Mouse (Mus musculus): ENCODE results near the gene Snapc3. TPM values are rescaled to one million over a fixed set of nuclear protein-coding genes. Genes with fewer than 3 reads are reported as not detected.

The Snapc3 gene
- polyA plus RNA-seq, 1 experiment from 2014 or later: 28.0 TPM

DNA sequence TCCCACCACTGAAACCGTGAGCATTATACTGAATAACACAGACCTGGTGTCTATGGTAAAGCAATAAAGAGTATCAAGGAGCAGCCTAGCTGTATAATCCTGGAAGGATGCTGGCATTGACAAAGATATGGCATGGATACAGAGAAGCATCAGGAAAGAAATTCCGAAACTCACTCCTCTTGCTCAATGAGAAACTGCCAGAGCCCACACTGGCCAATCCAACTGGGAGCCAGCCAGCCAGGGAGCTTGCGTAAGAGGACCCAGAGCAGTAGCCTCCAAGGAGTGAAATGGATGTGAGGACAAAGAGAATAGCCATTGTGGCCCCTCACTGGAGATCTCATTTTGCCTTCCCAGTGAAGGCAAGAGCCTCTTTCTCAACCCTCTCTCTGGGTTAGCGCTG, 21.2 kb upstream of the Snapc3 start:
- ATAC-seq (replicated peaks; ENCODE audit: insufficient number of reproducible peaks, insufficient read depth, low FRiP score, low read depth): no peak
- H3K9ac ChIP-seq: no peak overlapping the region
- H3K9me3 ChIP-seq (replicated peaks): no peaks in the 10 kb centered on the region
- no peak overlapping the region for H3K27ac ChIP-seq
- no peak overlapping the region for H3K4me2 ChIP-seq
- WGBS: 85% methylated on average over 4 of the region's 4 CpGs
- H3K4me1 ChIP-seq (replicated peaks): no peaks in the 10 kb centered on the region
- H3K27me3 ChIP-seq: no peaks in the 10 kb centered on the region
- H3K36me3 ChIP-seq: no peaks in the 10 kb centered on the region
- H3K4me3 ChIP-seq: no peak overlapping the region

DNA sequence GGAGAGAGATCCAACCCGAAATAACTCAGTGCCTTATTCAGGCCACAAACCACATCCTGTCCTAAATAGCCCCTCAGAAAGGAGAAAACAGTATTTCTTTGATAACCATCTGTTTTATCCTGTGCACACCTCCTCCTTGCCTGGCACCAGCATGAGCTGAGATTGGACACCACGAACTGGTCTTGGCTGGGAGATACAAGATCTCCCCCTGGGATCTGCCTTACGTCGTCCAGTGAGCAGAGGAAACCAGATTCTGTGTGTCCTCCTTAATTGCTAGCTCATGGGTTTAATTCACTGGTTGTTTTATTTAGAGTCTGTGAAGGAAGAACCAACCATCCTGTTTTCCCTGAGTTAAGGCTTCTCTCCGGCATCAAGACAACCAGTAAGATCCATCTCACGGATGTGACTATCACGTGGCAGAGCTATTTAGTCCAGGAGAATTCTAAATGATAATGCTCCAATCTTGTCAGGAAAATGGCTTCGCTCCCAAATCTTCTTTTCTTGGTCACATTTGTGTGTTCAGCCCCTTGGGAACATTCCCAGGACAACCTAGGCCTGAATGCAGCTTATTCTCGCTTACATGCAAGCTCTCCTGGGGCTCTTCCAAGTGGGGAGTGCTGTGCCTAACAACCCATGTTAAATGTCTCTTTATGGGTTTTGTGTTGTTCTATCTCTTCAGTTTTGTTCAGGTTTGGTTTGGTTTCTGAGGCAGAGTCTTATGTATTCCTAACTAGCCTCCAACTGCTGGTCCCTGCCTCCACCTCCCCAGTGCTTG, 20.3 kb upstream of the Snapc3 start:
- no peak for ATAC-seq (replicated peaks; ENCODE audit: insufficient number of reproducible peaks, insufficient read depth, low FRiP score, low read depth)
- Histone ChIP-seq H3K36me3 (no peaks in the 10 kb centered on the region), H3K4me1 (replicated peaks) (no peaks in the 10 kb centered on the region), H3K9ac (no peak overlapping the region), H3K4me2 (no peak overlapping the region), H3K27ac (no peak overlapping the region), H3K4me3 (no peak overlapping the region), H3K27me3 (no peaks in the 10 kb centered on the region), H3K9me3 (replicated peaks) (no peaks in the 10 kb centered on the region)
- WGBS: 67% methylated on average over 9 of the region's 9 CpGs

DNA sequence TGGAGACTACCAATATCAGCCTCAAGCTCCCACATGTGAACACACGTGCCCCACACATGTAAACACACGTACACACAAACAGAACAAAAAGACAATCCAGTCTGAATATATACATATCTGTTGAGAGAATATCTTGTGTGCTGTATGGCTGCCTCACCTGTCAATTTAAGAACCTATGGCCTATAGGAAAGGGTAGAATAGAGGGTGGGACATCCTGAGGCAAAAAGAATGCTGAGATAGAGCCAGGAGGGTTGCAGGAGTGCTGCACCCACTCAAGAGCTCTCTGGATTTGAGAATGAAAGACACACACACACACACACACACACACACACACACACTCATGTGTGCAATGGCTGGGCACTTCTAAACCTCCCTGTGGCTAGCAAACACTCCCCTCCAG, 19.0 kb upstream of the Snapc3 start:
- H3K4me2 ChIP-seq: no peak overlapping the region
- no peak overlapping the region for H3K9ac ChIP-seq
- no peaks in the 10 kb centered on the region for H3K27me3 ChIP-seq
- H3K36me3 ChIP-seq: no peaks in the 10 kb centered on the region
- H3K4me1 ChIP-seq (replicated peaks): no peaks in the 10 kb centered on the region
- ATAC-seq (replicated peaks; ENCODE audit: insufficient number of reproducible peaks, insufficient read depth, low FRiP score, low read depth): no peak
- 66% methylated on average over 2 of the region's 2 CpGs for whole genome bisulfite sequencing
- H3K27ac ChIP-seq: no peak overlapping the region
- H3K4me3 ChIP-seq: no peak overlapping the region
- no peaks in the 10 kb centered on the region; the same call in 1 of the 2 replicates for H3K9me3 ChIP-seq (replicated peaks)

DNA sequence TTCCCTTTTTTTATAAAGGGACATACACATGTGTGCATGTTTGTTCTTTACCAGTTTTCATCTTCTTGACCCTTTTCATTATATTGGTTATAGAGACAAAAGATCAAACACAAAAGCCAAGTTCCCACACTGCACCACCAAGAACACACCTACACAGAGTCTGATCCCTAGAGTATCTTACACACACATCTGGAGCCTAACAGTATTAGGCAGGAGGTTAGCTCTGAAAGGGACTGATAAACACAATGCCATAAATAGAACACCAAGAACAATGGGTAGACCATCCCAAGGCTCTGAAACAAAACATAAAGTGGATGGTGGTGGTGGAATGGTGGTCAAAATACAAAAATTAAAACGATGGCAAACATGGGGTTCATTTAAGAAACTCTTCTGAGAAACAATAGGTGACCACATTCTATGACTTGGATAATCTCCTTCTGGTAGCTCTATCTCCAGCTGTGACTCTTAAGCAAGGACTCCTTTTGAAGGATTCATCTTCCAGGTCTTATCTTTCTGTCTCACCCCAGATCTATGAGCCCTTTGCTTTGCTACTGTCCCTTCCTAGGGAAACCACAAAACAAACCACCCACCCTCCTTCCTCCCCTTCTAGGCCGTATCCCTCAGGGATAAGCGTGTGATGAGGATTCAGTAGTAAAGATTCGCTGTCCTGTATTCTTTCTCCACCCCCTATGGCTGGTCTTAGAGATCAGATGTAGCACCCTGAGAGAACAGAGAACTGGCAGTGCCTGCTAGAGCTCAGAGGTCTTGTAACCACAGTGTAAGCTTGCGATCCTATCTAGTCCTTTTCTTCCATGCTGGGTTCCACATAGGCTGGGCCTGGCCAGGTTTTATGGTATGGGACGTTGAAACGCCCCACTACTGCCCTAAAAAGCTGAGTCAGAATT, 16.6 kb upstream of the Snapc3 start:
- ATAC-seq (replicated peaks; ENCODE audit: insufficient number of reproducible peaks, insufficient read depth, low FRiP score, low read depth): no peak
- 81% methylated on average over 7 of the region's 7 CpGs for WGBS
- Histone ChIP-seq H3K27ac (no peak overlapping the region), H3K9me3 (replicated peaks) (no peaks in the 10 kb centered on the region; the same call in 1 of the 2 replicates), H3K27me3 (no peaks in the 10 kb centered on the region), H3K36me3 (no peaks in the 10 kb centered on the region), H3K4me3 (no peak overlapping the region), H3K9ac (no peak overlapping the region), H3K4me1 (replicated peaks) (no peaks in the 10 kb centered on the region), H3K4me2 (no peak overlapping the region)

DNA sequence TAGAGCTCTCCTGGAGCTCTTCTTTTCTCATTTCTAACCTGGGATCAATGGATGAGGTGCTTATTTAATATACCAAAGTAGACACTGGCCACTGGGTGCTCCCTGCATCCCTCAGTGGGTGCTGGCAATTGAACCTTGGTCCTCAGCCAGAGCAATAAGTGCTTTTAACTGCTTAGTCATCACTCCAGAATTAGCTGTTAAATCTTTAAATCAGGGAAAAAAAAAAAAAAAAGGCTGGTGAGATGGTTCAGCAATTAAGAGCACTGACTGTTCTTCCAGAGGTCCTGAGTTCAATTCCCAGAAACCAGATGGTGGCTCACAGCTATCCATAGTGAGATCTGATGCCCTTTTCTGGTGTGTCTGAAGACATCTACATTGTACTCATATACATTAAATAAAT, 15.8 kb upstream of the Snapc3 start:
- Histone ChIP-seq H3K9ac (no peak overlapping the region), H3K4me2 (no peak overlapping the region), H3K27ac (no peak overlapping the region), H3K27me3 (no peaks in the 10 kb centered on the region), H3K9me3 (replicated peaks) (no peaks in the 10 kb centered on the region; the same call in 1 of the 2 replicates), H3K4me3 (no peak overlapping the region), H3K36me3 (no peaks in the 10 kb centered on the region), H3K4me1 (replicated peaks) (no peaks in the 10 kb centered on the region)
- ATAC-seq (replicated peaks; ENCODE audit: insufficient number of reproducible peaks, insufficient read depth, low FRiP score, low read depth): no peak

DNA sequence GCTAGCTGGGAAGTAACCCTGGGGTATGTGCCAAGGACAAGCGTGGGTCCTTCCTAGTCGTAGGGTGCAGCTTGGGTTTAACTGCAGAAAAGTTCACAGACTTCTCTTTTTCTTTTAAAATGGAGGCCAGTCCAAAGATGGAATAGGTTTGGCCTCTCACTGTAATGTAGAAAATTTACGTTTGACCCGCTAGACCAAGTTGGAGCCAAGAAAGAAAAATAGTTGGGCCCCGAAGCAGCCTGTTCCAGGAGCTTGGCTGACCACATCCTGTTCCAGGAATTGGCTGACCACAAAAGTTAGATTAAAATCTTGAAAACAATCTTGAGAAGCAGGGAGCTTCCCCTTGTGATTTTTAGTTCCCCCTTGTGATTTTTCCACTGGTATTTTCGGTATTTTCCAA, 9.8 kb upstream of the Snapc3 start:
- no peak overlapping the region for H3K4me3 ChIP-seq
- H3K36me3 ChIP-seq: no peaks in the 10 kb centered on the region
- peaks cover 11% of the 10 kb centered on the region for H3K9me3 ChIP-seq (replicated peaks)
- WGBS: 75% methylated on average over 6 of the region's 6 CpGs
- no peaks in the 10 kb centered on the region for H3K27me3 ChIP-seq
- no peak overlapping the region for H3K27ac ChIP-seq
- H3K4me1 ChIP-seq (replicated peaks): no peaks in the 10 kb centered on the region
- no peak overlapping the region for H3K4me2 ChIP-seq
- no peak for ATAC-seq (replicated peaks; ENCODE audit: insufficient number of reproducible peaks, insufficient read depth, low FRiP score, low read depth)
- H3K9ac ChIP-seq: no peak overlapping the region

DNA sequence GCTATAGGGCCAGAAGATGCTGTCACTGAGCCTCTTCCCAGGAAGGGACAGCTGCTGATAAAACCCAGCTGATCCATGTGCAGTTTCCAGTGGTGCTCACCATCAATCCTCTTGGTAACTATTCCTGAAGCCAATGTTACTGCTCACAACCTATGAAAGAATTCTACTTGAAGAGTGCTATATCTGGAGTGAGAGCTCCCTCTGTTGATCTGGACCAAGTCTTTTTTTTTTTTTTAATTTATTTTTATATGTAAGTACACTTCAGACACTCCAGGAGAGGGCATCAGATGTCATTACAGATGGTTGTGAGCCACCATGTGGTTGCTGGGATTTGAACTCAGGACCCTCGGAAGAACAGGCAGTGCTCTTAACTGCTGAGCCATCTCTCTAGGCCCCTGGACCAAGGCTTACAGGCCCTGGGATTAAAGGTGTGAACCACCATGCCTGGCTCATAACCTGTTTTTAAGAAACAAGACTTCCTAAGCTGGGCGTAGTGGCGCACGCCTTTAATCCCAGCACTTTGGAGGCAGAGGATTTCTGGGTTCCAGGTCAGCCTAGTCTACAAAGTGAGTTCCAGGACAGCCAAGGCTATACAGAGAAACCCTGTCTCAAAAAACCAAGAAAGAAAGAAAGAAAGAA, 7.5 kb upstream of the Snapc3 start:
- Histone ChIP-seq H3K36me3 (no peaks in the 10 kb centered on the region), H3K4me2 (no peak overlapping the region), H3K27me3 (no peaks in the 10 kb centered on the region), H3K4me3 (no peak overlapping the region), H3K27ac (no peak overlapping the region), H3K4me1 (replicated peaks) (no peaks in the 10 kb centered on the region), H3K9ac (no peak overlapping the region), H3K9me3 (replicated peaks) (peaks cover 11% of the 10 kb centered on the region; the same call in 1 of the 2 replicates)
- 87% methylated on average over 4 of the region's 4 CpGs for WGBS
- ATAC-seq (replicated peaks; ENCODE audit: insufficient number of reproducible peaks, insufficient read depth, low FRiP score, low read depth): no peak

DNA sequence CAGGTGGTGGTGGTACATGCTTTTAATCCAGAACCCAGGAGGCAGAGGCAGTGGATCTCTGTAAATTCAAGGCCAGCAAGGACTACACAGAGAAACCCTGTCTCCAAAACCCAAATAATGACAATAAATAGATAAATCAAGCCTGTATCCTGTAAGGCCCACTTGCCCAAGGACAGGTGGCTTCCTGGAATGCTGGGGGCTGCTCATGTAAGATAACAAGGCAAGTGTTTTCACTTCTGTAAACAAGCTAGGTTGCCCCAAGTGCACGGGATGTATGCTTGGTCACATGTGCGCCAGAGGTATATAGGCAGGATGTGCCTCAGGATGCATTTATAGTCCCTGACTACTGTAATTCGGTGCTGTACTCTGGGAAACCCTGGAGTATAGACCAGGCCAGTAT, 5.5 kb upstream of the Snapc3 start:
- Histone ChIP-seq H3K27me3 (no peaks in the 10 kb centered on the region), H3K4me3 (no peak overlapping the region), H3K27ac (no peak overlapping the region), H3K36me3 (no peaks in the 10 kb centered on the region), H3K9me3 (replicated peaks) (peaks cover 11% of the 10 kb centered on the region; the same call in 1 of the 2 replicates), H3K9ac (no peak overlapping the region), H3K4me1 (replicated peaks) (0 out of 2 replicates have a peak, but pooled peaks cover 2% of the 10 kb centered on the region), H3K4me2 (no peak overlapping the region)
- 68% methylated on average over 3 of the region's 3 CpGs for WGBS
- no peak for ATAC-seq (replicated peaks; ENCODE audit: insufficient number of reproducible peaks, insufficient read depth, low FRiP score, low read depth)

DNA sequence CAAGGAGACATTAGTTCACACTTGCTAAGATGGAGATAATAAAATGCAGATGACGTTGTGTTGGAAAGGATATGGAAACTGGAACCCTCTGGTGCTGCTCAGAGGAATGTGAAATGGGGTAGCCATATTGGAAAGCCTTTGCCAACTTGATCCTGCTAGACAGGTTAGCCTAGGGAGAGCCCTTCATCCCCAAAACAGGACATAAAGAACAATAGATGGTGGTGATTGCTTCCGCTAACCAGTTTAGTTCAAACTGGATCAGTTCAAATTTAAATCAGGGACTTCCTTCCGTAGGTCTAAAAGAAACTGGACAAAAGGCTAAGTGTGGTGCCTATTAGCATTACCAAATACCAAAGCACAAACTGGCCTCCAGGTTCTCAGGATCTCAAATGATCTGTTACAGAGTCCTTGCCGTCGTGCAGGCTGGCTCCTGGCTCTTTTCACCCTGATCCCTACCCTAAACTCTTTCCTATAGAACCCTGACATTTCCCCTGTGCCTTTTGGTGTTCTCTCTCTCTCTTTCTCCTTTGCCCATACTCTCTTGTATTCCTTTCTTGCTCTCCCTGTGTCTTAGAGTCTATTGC, 3.2 kb upstream of the Snapc3 start:
- H3K4me1 ChIP-seq (replicated peaks): peaks cover 9% of the 10 kb centered on the region
- H3K36me3 ChIP-seq: no peaks in the 10 kb centered on the region
- H3K9me3 ChIP-seq (replicated peaks): no peaks in the 10 kb centered on the region
- no peak for ATAC-seq (replicated peaks; ENCODE audit: insufficient number of reproducible peaks, insufficient read depth, low FRiP score, low read depth)
- H3K4me2 ChIP-seq: no peak overlapping the region
- H3K27ac ChIP-seq: no peak overlapping the region
- 82% methylated on average over 5 of the region's 5 CpGs for WGBS
- H3K4me3 ChIP-seq: no peak overlapping the region
- no peaks in the 10 kb centered on the region for H3K27me3 ChIP-seq
- H3K9ac ChIP-seq: no peak overlapping the region

DNA sequence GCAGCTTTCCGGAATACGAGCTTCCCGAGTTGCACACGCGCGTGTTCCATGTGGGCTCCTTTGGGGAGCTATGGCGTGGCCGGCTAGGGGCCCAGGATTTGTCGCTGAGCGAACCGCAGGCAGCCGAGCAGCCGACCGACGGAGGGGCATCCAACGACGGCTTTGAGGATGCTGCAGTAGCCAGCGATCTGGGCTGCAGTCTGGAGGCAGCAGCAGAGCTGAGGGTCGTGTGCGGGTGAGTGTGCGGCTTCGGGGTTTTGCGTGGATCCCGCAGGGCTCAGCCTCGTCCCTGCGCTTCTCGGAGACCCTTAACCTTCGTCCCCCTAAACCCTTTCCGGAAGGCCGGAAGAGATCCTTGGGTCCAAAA, 279 bp downstream of the Snapc3 start:
- WGBS: 0% methylated on average over 30 of the region's 30 CpGs
- H3K4me1 ChIP-seq (replicated peaks): peaks cover 9% of the 10 kb centered on the region
- peak overlapping the region; percentile 67 for H3K27ac ChIP-seq
- H3K9me3 ChIP-seq (replicated peaks): no peaks in the 10 kb centered on the region
- H3K9ac ChIP-seq: peak overlapping the region; percentile 83
- peak overlapping the region; percentile 86 for H3K4me3 ChIP-seq
- H3K4me2 ChIP-seq: peak overlapping the region; percentile 62
- no peak for ATAC-seq (replicated peaks; ENCODE audit: insufficient number of reproducible peaks, insufficient read depth, low FRiP score, low read depth)
- no peaks in the 10 kb centered on the region for H3K27me3 ChIP-seq
- peaks cover under 1% of the 10 kb centered on the region; the same call in 1 of the 2 replicates for H3K36me3 ChIP-seq

DNA sequence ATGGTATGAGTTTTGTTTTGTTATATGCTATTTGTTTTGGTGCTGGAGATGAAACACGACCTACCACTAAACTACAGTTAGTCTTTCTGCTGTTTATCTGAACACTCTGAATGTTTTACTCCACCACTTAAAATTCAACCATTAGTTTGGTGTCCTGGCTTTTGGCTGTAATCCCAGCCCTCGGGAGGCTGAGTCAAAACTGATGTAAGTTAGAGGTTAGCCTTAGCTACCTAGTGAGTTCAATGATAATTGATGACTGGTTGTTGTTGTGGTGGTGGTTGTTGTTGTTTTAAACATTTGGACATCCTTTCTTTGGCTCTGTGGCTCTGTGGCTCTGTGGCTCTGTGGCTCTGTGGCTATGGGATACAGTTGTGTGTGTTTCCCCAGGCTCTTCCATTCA, 1.3 kb downstream of the Snapc3 start:
- Histone ChIP-seq H3K27me3 (no peaks in the 10 kb centered on the region), H3K9me3 (replicated peaks) (no peaks in the 10 kb centered on the region), H3K9ac (peak overlapping the region; percentile 83), H3K36me3 (peaks cover 9% of the 10 kb centered on the region), H3K4me3 (peak overlapping the region; percentile 86), H3K27ac (no peak overlapping the region), H3K4me1 (replicated peaks) (peaks cover 9% of the 10 kb centered on the region), H3K4me2 (peak overlapping the region; percentile 62)
- WGBS: 64% methylated on average over 2 of the region's 2 CpGs
- ATAC-seq (replicated peaks; ENCODE audit: insufficient number of reproducible peaks, insufficient read depth, low FRiP score, low read depth): no peak
